Mouse (Mus musculus): ENCODE data around the gene Tubd1. TPM values are rescaled to one million over a fixed set of nuclear protein-coding genes. Genes with fewer than 3 reads are reported as not detected.

Gene Tubd1
- polyA plus RNA-seq, 2 experiments: 7.1 to 10.5 TPM

- Histone ChIP-seq H3K27ac (replicated peaks; ENCODE audit: low read depth, low read length) (peak overlapping the region; percentile 68; the same call in 1 of the 2 replicates), H3K9me3 (ENCODE audit: control insufficient read depth, low read length) (no peaks in the 10 kb centered on the region), H3K27me3 (ENCODE audit: control insufficient read depth, insufficient read depth, low read length) (no peaks in the 10 kb centered on the region), H3K4me2 (replicated peaks; ENCODE audit: low read depth, low read length, severe bottlenecking) (peak overlapping the region; percentile 47), H3K4me1 (ENCODE audit: control insufficient read depth, insufficient read depth, low read length) (peaks cover 15% of the 10 kb centered on the region), H3K4me3 (replicated peaks; ENCODE audit: low read length) (peak overlapping the region; percentile 27), H3K9ac (ENCODE audit: low read depth, low read length, severe bottlenecking) (peak overlapping the region; percentile 45; the same call in 1 of the 2 replicates), H3K36me3 (ENCODE audit: control insufficient read depth, insufficient read depth, low read length) (peaks cover 2% of the 10 kb centered on the region; the same call in 1 of the 2 replicates)
- DNase-seq (ENCODE audit: low spot score) (peak; percentile 77), ATAC-seq (ENCODE audit: low FRiP score, low read depth) (peak; percentile 47; the same call in 1 of the 2 replicates)
- TF ChIP-seq POLR2A (IDR thresholded peaks at IDR 0.05; ENCODE audit: borderline replicate concordance, extremely low read depth, insufficient read depth, insufficient read length): no peak
- 6% methylated on average over 15 of the region's 15 CpGs for WGBS
These were observed 42.3 kb downstream of the Tubd1 start for GRCm38 (mm10) chr11:86586868-86587792.

- no peak for DNase-seq (ENCODE audit: low spot score)
- H3K9me3 ChIP-seq (ENCODE audit: control insufficient read depth, low read length): no peaks in the 10 kb centered on the region
- TF ChIP-seq POLR2A (IDR thresholded peaks at IDR 0.05; ENCODE audit: borderline replicate concordance, extremely low read depth, insufficient read depth, insufficient read length): no peak
- no peak overlapping the region for H3K4me3 ChIP-seq (replicated peaks; ENCODE audit: low read length)
- H3K4me1 ChIP-seq (ENCODE audit: control insufficient read depth, insufficient read depth, low read length): peaks cover 15% of the 10 kb centered on the region
- no peak for ATAC-seq (ENCODE audit: low FRiP score, low read depth)
- H3K27ac ChIP-seq (replicated peaks; ENCODE audit: low read depth, low read length): no peak overlapping the region
- no peaks in the 10 kb centered on the region for H3K27me3 ChIP-seq (ENCODE audit: control insufficient read depth, insufficient read depth, low read length)
- peaks cover 2% of the 10 kb centered on the region; the same call in 1 of the 2 replicates for H3K36me3 ChIP-seq (ENCODE audit: control insufficient read depth, insufficient read depth, low read length)
- peak overlapping the region; percentile 47; the same call in 1 of the 2 replicates for H3K4me2 ChIP-seq (replicated peaks; ENCODE audit: low read depth, low read length, severe bottlenecking)
- WGBS: 28% methylated on average over 7 of the region's 7 CpGs
- H3K9ac ChIP-seq (ENCODE audit: low read depth, low read length, severe bottlenecking): no peak overlapping the region
These were observed 43.0 kb downstream of the Tubd1 start for GRCm38 (mm10) chr11:86587830-86588229.

- no peak overlapping the region for H3K4me2 ChIP-seq (replicated peaks; ENCODE audit: low read depth, low read length, severe bottlenecking)
- H3K9ac ChIP-seq (ENCODE audit: low read depth, low read length, severe bottlenecking): no peak overlapping the region
- TF ChIP-seq POLR2A (IDR thresholded peaks at IDR 0.05; ENCODE audit: borderline replicate concordance, extremely low read depth, insufficient read depth, insufficient read length): no peak
- H3K4me1 ChIP-seq (ENCODE audit: control insufficient read depth, insufficient read depth, low read length): peaks cover 15% of the 10 kb centered on the region
- ATAC-seq (ENCODE audit: low FRiP score, low read depth) (no peak), DNase-seq (ENCODE audit: low spot score) (no peak)
- no peaks in the 10 kb centered on the region for H3K9me3 ChIP-seq (ENCODE audit: control insufficient read depth, low read length)
- H3K36me3 ChIP-seq (ENCODE audit: control insufficient read depth, insufficient read depth, low read length): peaks cover 3% of the 10 kb centered on the region; the same call in 1 of the 2 replicates
- 81% methylated on average over 4 of the region's 4 CpGs for WGBS
- no peaks in the 10 kb centered on the region for H3K27me3 ChIP-seq (ENCODE audit: control insufficient read depth, insufficient read depth, low read length)
- H3K27ac ChIP-seq (replicated peaks; ENCODE audit: low read depth, low read length): no peak overlapping the region
- no peak overlapping the region for H3K4me3 ChIP-seq (replicated peaks; ENCODE audit: low read length)
These were observed 44.0 kb downstream of the Tubd1 start for GRCm38 (mm10) chr11:86588583-86589298.

GRCm38 (mm10) chr11:86590066-86590465 is 45.3 kb downstream of the Tubd1 start:
- H3K4me1 ChIP-seq (ENCODE audit: control insufficient read depth, insufficient read depth, low read length): peaks cover 15% of the 10 kb centered on the region
- WGBS: 86% methylated on average over 4 of the region's 4 CpGs
- no peak overlapping the region for H3K27ac ChIP-seq (replicated peaks; ENCODE audit: low read depth, low read length)
- H3K9me3 ChIP-seq (ENCODE audit: control insufficient read depth, low read length): no peaks in the 10 kb centered on the region
- H3K9ac ChIP-seq (ENCODE audit: low read depth, low read length, severe bottlenecking): no peak overlapping the region
- no peak for DNase-seq (ENCODE audit: low spot score)
- no peak overlapping the region for H3K4me2 ChIP-seq (replicated peaks; ENCODE audit: low read depth, low read length, severe bottlenecking)
- TF ChIP-seq POLR2A (IDR thresholded peaks at IDR 0.05; ENCODE audit: borderline replicate concordance, extremely low read depth, insufficient read depth, insufficient read length): no peak
- H3K36me3 ChIP-seq (ENCODE audit: control insufficient read depth, insufficient read depth, low read length): 0 out of 2 replicates have a peak, but pooled peaks cover 3% of the 10 kb centered on the region
- no peaks in the 10 kb centered on the region for H3K27me3 ChIP-seq (ENCODE audit: control insufficient read depth, insufficient read depth, low read length)
- ATAC-seq (ENCODE audit: low FRiP score, low read depth): no peak
- no peak overlapping the region for H3K4me3 ChIP-seq (replicated peaks; ENCODE audit: low read length)

- Histone ChIP-seq H3K27me3 (ENCODE audit: control insufficient read depth, insufficient read depth, low read length) (no peaks in the 10 kb centered on the region), H3K9ac (ENCODE audit: low read depth, low read length, severe bottlenecking) (no peak overlapping the region), H3K9me3 (ENCODE audit: control insufficient read depth, low read length) (no peaks in the 10 kb centered on the region), H3K4me1 (ENCODE audit: control insufficient read depth, insufficient read depth, low read length) (peaks cover 15% of the 10 kb centered on the region), H3K4me3 (replicated peaks; ENCODE audit: low read length) (no peak overlapping the region), H3K36me3 (ENCODE audit: control insufficient read depth, insufficient read depth, low read length) (0 out of 2 replicates have a peak, but pooled peaks cover 3% of the 10 kb centered on the region), H3K27ac (replicated peaks; ENCODE audit: low read depth, low read length) (no peak overlapping the region), H3K4me2 (replicated peaks; ENCODE audit: low read depth, low read length, severe bottlenecking) (no peak overlapping the region)
- no peak for TF ChIP-seq POLR2A (IDR thresholded peaks at IDR 0.05; ENCODE audit: borderline replicate concordance, extremely low read depth, insufficient read depth, insufficient read length)
- ATAC-seq (ENCODE audit: low FRiP score, low read depth) (no peak), DNase-seq (ENCODE audit: low spot score) (no peak)
- WGBS: 90% methylated on average over 10 of the region's 10 CpGs
These were observed 45.8 kb downstream of the Tubd1 start for GRCm38 (mm10) chr11:86590579-86590978.
